Mouse (Mus musculus) MN1 (cell line): ENCODE data around the gene Chrm3.

Experiments
- DNase-seq: peaks from one replicate; pipeline ENCODE4 v3.0.0-alpha.2; 2016; ENCODE audit warnings: low spot score

The Chrm3 gene

DNA sequence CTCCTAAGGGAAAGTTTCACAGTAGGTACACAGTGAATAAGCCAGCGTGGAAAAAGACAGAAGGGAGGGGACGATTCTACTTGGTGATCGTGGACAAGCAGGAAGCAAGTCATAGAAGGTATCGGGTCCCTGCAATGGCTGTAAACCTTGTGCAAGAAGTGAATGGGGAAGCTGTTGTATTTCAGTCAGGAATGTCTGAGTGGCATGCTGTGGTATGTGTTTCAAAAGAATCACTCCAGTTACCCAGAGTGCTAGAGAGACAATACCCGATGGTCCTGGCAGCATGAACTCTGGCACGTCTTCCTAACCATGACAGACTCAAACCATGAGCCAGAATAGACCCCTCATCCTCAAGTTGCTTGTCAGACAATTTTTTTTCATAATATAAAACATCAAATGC is 375.0 kb downstream of the Chrm3 start:
- no peak for DNase-seq

GRCm38 (mm10) chr13:9983293-9983692 is 377.4 kb downstream of the Chrm3 start:
- peak; percentile 45 for DNase-seq

- DNase-seq, result no peak
Observed at GRCm38 (mm10) chr13:9977699-9978098, 382.9 kb downstream of the Chrm3 start.

DNA sequence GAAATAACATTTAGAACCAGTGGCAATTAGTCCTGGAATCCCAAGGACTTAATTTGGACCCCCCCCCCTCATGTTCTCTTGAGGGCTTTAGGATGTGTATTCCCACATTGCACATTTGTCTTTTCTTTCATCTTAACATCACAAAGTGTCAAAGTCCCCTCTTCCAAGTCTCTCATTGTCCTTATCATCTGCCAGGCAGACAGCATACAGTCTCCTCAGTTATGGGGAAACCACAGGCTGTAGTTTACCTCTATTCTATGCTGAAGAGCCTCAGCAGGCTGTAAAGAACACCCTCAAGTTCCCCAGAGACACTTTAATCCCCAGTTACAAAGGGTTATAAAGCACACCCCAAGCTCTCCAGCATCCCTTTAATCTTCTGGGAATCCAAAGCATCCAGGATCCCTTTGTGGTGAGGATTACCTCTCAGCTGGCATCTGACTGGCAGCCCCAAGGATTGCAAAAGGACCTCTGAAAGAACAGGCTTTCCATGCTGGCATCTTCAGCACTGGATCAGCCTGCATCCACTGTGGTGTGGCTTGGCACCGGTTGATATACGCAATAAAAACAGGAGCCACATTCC is 386.8 kb downstream of the Chrm3 start:
- DNase-seq, result no peak

DNA sequence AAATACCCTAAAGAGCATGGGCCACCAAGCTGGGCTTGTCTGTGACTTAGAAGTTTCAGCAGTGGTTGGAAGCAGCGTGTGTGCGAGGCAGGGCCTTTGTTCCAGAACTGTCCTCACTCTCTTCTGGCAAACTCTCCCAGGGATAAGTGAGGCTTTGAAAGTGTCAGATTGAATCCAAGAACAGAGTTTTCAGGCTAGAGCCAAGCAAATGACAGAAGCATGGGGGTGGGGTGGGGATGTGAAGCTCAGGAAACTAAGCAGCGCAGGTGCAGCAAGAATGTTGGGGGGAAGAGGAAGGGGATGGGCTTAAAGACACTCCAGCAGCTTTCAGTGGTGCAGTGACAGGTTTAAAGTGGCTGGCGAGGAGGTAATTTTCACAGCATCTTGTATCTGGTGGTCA is 388.8 kb downstream of the Chrm3 start:
- no peak for DNase-seq

DNA sequence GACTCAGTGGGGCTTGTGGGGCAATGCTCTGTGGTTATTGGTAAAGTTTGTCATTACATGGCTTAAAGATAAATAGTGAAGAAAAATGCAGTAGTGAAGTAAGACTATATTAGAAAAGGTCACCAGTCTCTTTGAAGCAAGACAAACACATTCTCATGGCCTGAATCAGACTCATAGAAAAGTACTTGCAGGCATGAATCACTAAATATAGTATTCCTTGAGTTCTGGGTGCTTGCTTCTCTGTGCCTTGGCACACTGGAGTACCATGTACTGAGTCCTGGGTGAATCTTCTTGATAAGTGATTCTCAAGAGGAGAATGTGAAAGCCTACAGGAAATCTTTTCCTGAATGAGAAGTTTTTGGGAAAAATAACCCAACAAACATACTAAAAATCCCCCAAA is 408.0 kb downstream of the Chrm3 start:
- DNase-seq, result no peak

DNA sequence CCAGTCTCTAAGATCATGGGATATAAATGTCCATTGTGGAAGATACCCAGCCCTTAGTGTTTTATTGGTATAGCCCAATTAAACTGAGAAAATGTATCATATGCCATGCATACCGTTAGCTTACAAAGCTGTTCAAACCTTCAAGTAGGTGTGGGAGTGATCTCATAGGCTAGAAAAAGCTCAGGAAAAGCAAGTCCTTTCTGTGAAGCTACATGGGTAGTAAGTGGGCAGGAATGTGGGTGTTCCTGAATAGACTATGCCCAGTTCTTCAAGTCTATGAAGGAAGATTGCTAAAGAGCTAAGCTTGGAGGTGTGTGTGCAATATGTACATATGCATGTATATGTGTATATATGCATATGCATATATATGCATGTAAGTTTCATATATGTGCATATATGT is 409.3 kb downstream of the Chrm3 start:
- no peak for DNase-seq

- no peak for DNase-seq
Observed at GRCm38 (mm10) chr13:9949091-9949490, 411.6 kb downstream of the Chrm3 start.

DNA sequence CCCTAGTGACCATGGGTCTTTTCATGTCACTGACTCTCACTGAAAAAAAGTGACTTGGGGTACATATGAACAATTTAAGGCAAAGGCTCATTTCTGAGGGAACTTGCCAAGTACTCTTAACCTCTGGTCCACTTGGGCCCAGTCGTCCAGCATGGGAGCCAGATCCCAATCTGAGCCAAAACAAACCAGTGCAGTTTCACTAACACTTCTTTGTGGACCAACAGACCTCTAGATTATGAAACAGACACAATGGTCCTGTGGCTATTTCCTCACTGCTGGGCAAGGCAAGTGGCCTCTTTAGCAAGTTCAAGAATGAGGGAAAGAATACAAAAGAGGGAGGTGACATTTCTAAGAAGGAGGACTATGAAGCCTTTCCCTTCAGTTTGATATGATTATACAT is 420.5 kb downstream of the Chrm3 start:
- no peak for DNase-seq

GRCm38 (mm10) chr13:9938798-9939485 is 421.7 kb downstream of the Chrm3 start:
- DNase-seq, result no peak

DNA sequence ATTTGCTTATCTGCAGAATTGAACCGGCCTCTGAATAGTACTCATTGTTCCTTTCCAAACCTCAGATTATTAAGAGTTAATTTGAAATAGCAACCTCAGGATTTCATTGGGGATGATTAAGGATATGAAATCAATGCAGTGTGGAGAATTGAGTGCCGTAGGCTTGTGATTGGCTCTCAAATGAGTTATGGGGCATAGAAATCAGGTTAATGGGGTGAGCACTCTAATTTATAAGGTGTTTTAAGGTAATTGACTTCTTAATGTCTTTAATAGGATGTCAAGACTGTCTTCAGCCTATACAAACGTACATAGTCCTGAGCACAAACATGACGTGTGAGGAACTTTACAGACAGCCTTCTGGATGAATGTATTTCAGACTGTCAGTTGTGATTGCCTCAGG is 427.9 kb downstream of the Chrm3 start:
- DNase-seq, result no peak

GRCm38 (mm10) chr13:9930606-9931005 is 430.0 kb downstream of the Chrm3 start:
- DNase-seq, result no peak

- DNase-seq, result peak; percentile 86
Observed at GRCm38 (mm10) chr13:9929978-9930377, 430.7 kb downstream of the Chrm3 start.

DNA sequence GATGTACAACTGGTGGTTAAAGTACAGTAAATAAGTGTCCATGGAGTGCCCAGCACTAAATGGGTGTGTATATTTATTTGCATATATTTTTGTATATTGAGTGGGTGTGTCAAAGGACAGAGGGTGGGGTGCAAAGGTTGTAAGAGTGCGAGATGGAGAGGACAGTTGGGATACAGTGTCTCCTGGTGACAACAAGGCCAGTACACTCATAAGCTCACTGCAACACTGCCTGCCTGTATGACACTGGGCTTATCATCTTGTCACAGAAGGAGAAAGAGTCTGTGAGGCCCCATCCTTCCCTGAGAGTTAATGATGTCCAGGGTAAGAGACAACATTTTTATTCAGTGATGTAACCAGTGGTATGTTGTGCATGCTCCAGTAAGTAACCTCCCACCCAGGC is 439.5 kb downstream of the Chrm3 start:
- DNase-seq, result no peak

DNA sequence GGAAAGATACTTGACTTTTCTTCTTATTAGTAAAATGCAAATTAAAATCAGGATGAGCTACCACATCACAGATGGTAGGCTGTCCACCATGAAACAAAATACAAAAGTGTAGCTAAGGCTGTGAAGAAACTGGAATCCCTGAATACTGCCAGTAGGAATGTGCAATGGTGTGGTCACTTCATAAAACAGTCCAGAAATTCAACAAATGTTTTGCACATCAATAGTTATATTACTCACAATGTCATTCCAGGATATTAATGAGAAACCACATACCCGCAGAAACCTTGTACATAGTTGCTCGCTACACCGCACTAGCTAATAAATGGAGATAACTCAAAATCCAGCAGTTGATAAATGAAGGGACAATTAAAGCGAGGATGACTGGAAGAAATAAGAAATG is 447.9 kb downstream of the Chrm3 start:
- DNase-seq, result no peak

DNA sequence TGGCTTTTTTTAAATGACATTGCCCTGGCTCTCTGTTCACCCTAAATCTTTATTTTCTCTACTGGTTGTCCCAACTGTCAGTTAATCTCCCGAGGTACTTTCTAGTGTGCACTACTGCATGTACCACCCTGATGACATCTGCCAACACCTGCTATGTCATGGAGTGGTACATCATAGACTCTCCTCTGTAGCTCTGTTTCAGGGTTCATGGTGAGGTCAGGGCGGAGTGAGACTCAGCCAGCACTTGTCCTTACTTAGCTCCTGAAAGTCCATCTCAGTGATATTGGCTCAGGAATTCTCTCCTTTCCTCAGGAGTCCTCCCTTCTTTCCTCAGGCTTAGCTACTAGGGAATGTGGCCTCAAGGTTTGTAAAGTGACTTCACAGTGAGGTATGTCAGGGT is 451.9 kb downstream of the Chrm3 start:
- DNase-seq, result no peak

GRCm38 (mm10) chr13:9907202-9907601 is 453.4 kb downstream of the Chrm3 start:
- no peak for DNase-seq

GRCm38 (mm10) chr13:9904455-9904854 is 456.2 kb downstream of the Chrm3 start:
- DNase-seq, result no peak

DNA sequence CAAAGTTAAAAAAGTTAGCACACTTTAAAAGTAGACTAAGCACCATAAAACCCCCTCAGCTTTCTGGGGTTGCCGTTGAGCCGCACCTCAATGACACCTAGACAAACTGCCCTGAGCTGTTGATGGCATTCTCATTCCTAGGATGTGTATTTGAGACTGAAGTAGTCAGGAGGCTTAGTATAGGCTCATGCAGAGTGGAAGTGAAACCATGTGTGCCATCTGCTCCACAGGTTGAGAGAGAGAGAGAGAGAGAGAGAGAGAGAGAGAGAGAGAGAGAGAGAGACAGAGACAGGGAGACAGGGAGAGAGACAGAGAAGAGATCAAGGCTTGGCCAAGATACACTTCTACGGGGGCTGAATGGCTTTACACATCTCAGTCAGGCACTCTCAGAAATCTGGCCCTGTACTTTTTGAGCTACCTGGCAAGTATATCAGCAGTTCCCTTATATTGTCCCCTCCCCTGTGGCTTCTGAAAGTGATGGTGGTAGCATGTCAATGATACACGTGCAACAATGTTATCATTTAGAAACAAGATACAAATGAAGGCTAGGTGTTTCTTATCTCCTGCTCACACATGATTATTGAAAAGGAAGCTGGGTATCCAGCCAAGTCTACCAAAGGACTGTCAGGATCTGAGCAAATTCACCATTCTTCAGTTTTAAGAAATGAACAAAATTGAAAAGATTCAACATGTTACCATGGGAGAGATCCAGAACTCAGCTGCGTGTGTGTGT is 459.8 kb downstream of the Chrm3 start:
- DNase-seq, result no peak

- no peak for DNase-seq
Observed at GRCm38 (mm10) chr13:9898664-9899369, 461.8 kb downstream of the Chrm3 start.

GRCm38 (mm10) chr13:9897231-9897630 is 463.4 kb downstream of the Chrm3 start:
- peak; percentile 17 for DNase-seq

DNA sequence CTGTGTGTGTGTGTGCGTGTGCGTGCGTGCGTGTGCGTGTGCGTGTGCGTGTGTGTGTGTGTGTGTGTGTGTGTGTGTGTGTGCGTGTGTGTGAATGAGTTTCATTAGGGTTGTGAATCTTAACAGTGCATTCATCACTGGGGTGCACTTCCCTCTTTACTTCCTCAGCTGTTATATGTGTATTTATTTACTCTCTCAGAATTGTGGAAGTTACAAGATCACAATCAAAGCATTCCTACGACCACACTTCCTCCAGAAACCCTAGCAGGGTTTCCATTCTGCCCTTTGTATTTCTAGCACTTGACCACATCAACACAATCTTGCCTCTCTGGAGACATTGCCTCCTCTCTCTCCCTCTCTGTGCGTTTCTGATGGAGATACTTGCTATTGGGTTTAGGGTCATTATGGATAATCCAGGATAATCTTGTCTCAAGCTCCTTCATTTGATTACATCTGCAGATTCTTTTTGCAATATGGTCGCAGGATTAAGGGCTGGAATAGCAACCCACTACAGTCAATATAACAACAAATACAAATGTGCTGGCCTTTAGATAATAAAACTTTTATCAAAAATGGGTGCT is 465.5 kb downstream of the Chrm3 start:
- DNase-seq, result no peak
